Mouse (Mus musculus): ENCODE measurements at regions not wholly inside any gene's neighbourhood (a gene's known extent, or its start where the extent isn't known, plus 50 kb on each side); places are given as distances from the start of the nearest gene placed in this dataset.
"Not testable (repeated sequence)": the region's sequence is repeated elsewhere in the genome, so short reads cannot be mapped to it uniquely, and the experiment has no call there.

DNA sequence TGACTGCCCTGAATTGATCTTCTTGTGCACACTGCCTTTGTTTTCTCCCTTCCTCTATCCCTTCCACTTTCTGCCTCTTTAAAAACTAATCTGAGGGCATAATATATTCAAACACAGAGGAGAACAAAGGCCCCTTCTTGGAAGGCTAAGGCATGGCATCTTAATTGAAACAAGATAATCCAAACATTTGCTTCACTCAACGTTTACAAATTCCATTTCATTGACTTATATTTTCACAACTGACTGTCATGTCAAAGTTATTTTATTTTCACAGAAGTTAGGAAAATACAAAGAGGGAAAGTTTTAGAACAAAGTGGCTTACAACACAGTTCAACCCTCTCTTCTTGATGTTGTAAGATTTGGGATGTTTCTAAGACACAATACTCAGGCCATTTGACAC is 251.9 kb downstream of the Lpin1 start:
- Histone ChIP-seq H3K27me3 (no peaks in the 10 kb centered on the region), H3K36me3 (no peaks in the 10 kb centered on the region), H3K4me1 (replicated peaks) (no peaks in the 10 kb centered on the region), H3K27ac (replicated peaks) (no peak overlapping the region), H3K9me3 (0 out of 2 replicates have a peak, but pooled peaks cover 5% of the 10 kb centered on the region), H3K9ac (no peak overlapping the region), H3K4me3 (no peak overlapping the region), H3K4me2 (no peak overlapping the region)
- 40% methylated on average over 1 of the region's 1 CpGs for WGBS
- ATAC-seq (ENCODE audit: low read depth) = no peak

DNA sequence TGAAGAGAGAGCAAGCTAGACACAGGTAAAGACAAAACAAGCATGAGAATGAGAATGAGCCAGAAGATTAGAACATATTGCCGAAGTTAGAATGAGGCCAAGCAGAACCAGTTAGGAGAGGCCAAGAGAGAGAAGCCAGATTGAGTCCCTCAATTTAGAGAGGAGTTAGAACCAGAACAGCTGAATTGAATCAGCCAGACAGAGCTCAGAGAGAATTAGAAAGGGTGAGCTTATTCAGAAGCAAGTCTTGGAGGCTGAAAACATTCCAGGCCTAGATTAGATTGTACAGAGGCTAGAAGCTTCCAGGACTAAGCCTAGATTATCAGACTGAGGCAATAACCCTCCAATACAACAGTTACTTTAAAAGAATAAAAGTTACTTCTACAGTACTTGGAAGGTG is 256.1 kb downstream of the Lpin1 start:
- no peak for ATAC-seq (ENCODE audit: low read depth)
- Histone ChIP-seq H3K27me3 (no peaks in the 10 kb centered on the region), H3K4me2 (no peak overlapping the region), H3K9ac (no peak overlapping the region), H3K27ac (replicated peaks) (no peak overlapping the region), H3K4me3 (no peak overlapping the region), H3K36me3 (no peaks in the 10 kb centered on the region), H3K9me3 (no peaks in the 10 kb centered on the region), H3K4me1 (replicated peaks) (no peaks in the 10 kb centered on the region)
- 84% methylated on average over 1 of the region's 1 CpGs for WGBS

DNA sequence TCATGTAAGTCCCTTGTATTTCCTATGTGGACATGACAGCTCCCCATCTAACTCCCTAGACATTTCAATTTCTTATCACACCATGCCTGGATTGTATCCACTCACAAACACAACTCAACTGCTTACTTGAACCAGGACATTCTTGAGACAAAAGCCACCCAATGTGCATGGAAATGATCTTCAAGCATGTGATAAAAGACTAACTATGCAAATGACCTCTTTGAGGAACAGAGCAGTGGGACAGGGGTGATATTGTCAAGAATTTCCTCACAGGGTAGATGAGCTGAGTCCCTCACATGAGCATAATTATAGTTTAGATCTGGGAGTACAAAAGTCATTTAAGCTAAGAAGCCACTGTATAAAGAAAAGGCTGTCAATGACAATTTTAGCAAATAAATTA is 259.0 kb downstream of the Lpin1 start:
- no peak for ATAC-seq (ENCODE audit: low read depth)

DNA sequence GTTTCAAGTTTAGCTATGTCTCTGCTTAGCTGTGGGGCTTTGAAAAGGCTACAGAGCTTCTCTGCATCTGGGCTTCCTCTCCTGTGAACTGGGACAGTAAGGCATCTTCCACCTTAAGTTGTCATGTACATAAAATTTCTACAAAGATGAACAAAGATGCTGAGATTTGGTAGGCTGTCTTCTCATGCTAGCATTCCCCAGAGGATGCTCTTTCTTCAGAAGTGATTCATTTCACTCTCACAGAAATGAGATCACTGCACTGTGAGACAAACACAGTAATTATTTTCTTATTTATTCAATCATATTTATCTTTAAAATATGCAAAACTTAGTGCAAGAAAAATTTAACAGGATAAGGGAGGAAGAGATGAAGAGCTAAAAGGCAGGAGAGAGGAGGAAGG is 261.5 kb downstream of the Lpin1 start:
- Histone ChIP-seq H3K4me1 (replicated peaks) (no peaks in the 10 kb centered on the region), H3K4me2 (no peak overlapping the region), H3K4me3 (no peak overlapping the region), H3K36me3 (no peaks in the 10 kb centered on the region), H3K9me3 (no peaks in the 10 kb centered on the region), H3K9ac (no peak overlapping the region), H3K27ac (replicated peaks) (no peak overlapping the region), H3K27me3 (no peaks in the 10 kb centered on the region)
- no peak for ATAC-seq (ENCODE audit: low read depth)

More for the DNA sequence above, 259.0 kb downstream of the Lpin1 start:
- Histone ChIP-seq H3K4me1 (replicated peaks) (no peaks in the 10 kb centered on the region), H3K9ac (no peak overlapping the region), H3K36me3 (no peaks in the 10 kb centered on the region), H3K27ac (replicated peaks) (no peak overlapping the region), H3K9me3 (no peaks in the 10 kb centered on the region), H3K4me3 (no peak overlapping the region), H3K4me2 (no peak overlapping the region), H3K27me3 (no peaks in the 10 kb centered on the region)

DNA sequence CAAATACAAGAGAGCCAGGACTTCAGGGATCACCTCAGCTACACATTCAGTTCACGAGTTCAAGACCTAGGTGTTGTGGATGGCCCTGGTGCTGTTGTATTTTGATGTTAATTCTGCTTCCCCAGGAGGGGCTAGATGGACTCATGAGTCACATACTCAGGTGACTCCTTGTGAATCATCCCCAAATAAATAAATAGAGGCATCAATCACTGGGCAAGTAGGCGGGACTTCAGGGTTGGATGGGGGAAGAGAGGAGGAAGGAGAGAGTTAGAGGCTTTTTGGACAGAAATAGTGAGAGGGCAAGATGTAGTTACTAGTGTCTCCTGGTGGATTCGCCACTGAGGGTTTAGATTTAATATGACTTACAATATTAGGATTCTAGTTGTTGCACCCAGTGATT is 266.7 kb downstream of the Lpin1 start:
- WGBS = 82% methylated on average over 3 of the region's 3 CpGs
- no peaks in the 10 kb centered on the region for H3K9me3 ChIP-seq
- H3K36me3 ChIP-seq = no peaks in the 10 kb centered on the region
- no peaks in the 10 kb centered on the region for H3K27me3 ChIP-seq
- no peak overlapping the region for H3K4me3 ChIP-seq
- no peak for ATAC-seq (ENCODE audit: low read depth)
- H3K9ac ChIP-seq = no peak overlapping the region
- no peak overlapping the region for H3K27ac ChIP-seq (replicated peaks)
- H3K4me1 ChIP-seq (replicated peaks) = no peaks in the 10 kb centered on the region
- H3K4me2 ChIP-seq = no peak overlapping the region

DNA sequence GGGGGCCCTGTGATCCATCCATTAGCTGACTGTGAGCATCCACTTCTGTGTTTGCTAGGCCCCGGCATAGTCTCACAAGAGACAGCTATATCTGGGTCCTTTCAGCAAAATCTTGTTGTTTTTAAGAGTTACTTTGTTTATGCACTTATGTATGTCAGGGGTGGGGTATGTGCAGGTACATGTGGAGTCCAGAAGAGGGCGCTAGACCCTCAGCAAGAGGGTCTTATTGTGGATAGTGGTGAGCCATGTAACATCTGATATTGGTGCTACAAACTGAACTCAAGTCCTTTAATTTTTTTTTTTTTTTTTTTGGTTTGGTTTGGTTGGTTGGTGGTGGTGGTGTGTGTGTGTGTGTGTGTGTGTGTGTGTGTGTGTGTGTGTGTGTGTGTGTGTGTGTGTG is 268.7 kb downstream of the Lpin1 start:
- not testable (repeated sequence) for H3K4me2 ChIP-seq; H3K36me3 ChIP-seq; H3K27ac ChIP-seq (replicated peaks); H3K9ac ChIP-seq; H3K9me3 ChIP-seq; H3K27me3 ChIP-seq; H3K4me3 ChIP-seq; H3K4me1 ChIP-seq (replicated peaks); ATAC-seq (ENCODE audit: low read depth)
- 51% methylated on average over 2 of the region's 2 CpGs for WGBS

DNA sequence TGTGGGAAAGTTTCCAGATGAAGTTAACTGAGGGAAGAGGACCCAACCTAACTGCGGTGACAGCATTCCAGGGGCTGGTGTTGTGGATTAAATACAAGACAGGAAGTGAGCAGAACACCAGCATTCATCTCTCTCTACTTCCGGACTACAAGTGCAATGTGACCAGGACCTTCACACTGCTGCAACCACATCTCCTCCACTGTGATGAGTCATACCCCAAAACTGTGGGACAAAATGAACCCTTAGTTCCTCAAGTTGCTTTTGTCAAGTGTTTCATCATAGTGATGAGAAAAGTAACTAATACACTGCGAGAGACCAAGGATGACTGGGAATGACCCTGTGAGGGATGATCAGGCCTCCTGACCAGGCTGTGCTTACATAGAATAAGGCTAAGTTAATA is 279.3 kb downstream of the Lpin1 start:
- Histone ChIP-seq H3K4me3 (no peak overlapping the region), H3K4me2 (no peak overlapping the region), H3K27ac (replicated peaks) (no peak overlapping the region), H3K9ac (no peak overlapping the region), H3K36me3 (no peaks in the 10 kb centered on the region), H3K9me3 (no peaks in the 10 kb centered on the region), H3K27me3 (no peaks in the 10 kb centered on the region), H3K4me1 (replicated peaks) (no peaks in the 10 kb centered on the region)
- WGBS = 95% methylated on average over 3 of the region's 3 CpGs
- no peak for ATAC-seq (ENCODE audit: low read depth)

DNA sequence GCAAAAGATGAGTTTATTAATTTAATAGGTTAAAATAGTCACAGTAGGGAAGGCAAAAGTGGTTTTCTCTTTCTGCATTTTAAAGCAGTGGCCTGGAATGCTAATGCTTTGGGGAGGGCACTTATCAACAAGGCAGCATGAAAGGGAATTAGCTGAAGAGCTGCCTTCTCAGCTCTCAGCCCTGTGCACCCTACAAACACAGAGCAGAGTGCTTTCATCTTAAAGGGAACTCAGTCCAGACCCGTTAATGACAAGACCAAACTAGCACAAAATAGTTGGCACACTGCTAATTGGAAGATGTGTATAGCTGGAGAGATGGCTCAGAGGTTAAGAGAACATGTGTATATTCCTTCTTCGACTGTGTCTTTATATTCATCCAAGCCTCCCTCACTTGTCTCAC is 281.6 kb downstream of the Lpin1 start:
- WGBS = 49% methylated on average over 2 of the region's 2 CpGs
- no peak overlapping the region for H3K4me3 ChIP-seq
- H3K27ac ChIP-seq (replicated peaks) = no peak overlapping the region
- H3K9me3 ChIP-seq = no peaks in the 10 kb centered on the region
- ATAC-seq (ENCODE audit: low read depth) = no peak
- no peak overlapping the region for H3K9ac ChIP-seq
- H3K27me3 ChIP-seq = no peaks in the 10 kb centered on the region
- no peaks in the 10 kb centered on the region for H3K36me3 ChIP-seq
- no peaks in the 10 kb centered on the region for H3K4me1 ChIP-seq (replicated peaks)
- H3K4me2 ChIP-seq = no peak overlapping the region

DNA sequence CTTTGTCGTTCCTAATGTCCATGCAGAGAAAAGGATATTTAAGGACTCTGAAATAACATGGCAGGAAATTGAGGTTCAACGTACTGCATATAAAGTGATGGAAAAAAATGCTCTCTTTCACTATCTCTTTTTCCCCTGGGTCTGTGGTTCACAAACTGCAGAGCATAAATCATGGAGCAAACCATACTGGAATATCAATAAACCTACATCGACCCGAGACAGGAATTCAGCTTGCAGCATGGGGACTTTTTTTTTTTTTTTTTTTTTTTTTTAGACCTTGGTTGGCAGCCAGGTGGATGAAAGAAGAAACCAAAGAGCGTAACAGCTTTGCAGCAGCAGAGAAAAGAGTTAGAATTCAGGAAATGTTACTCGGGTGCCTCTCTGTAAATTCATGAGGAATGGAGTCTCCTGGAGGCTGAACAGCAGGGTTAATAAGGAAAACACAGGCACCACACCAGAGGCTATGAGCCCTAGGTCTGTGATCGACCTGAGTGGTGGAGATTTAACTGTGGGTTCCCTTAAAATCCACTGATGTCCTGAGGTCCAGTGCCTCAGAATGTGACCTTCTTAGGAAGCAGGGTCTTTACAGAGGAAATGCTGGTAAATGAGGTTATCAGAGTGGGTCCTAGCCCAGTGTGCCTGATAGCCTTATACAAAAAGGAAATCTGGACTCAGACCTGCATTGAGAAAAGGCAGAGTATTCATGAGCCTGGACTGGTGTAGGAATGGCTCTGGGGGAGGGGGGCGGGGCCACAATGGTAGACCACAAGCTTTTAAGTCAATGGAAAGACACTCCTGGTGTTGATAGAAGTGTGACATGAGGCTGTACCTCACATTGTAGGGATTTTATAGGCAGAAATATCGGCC is 290.0 kb downstream of the Lpin1 start:
- ATAC-seq (ENCODE audit: low read depth) = peak; percentile 50; the same call in 1 of the 2 replicates
- peak overlapping the region; percentile 55 for H3K27ac ChIP-seq (replicated peaks)
- peaks cover 13% of the 10 kb centered on the region for H3K4me1 ChIP-seq (replicated peaks)

DNA sequence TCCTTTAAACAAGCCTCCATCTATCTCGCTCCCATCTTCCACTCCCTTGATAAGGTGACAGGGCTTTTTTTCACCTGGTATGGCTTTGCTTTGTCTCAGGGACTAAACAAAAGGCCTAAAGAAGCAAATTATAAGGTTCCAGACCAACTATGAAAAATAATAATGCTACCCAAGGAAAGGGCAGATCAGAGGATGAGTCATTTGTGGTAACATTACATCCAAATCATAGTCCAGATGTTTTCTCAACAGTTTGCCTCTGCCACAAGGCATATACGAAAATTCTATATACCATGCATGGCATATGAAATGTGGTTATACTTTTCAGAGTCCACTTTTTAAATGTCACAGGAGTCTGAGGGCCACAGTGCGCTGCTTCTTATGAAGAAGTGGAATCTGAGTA is 302.7 kb downstream of the Lpin1 start:
- Histone ChIP-seq H3K9ac (no peak overlapping the region), H3K9me3 (no peaks in the 10 kb centered on the region), H3K27ac (replicated peaks) (no peak overlapping the region), H3K4me1 (replicated peaks) (no peaks in the 10 kb centered on the region), H3K36me3 (no peaks in the 10 kb centered on the region), H3K4me2 (no peak overlapping the region), H3K4me3 (no peak overlapping the region), H3K27me3 (no peaks in the 10 kb centered on the region)
- WGBS = 88% methylated on average over 3 of the region's 3 CpGs
- no peak for ATAC-seq (ENCODE audit: low read depth)

More for the DNA sequence above, 290.0 kb downstream of the Lpin1 start:
- Histone ChIP-seq H3K36me3 (no peaks in the 10 kb centered on the region), H3K4me3 (no peak overlapping the region), H3K9me3 (no peaks in the 10 kb centered on the region), H3K9ac (no peak overlapping the region), H3K27me3 (no peaks in the 10 kb centered on the region), H3K4me2 (no peak overlapping the region)
- 55% methylated on average over 9 of the region's 9 CpGs for WGBS

DNA sequence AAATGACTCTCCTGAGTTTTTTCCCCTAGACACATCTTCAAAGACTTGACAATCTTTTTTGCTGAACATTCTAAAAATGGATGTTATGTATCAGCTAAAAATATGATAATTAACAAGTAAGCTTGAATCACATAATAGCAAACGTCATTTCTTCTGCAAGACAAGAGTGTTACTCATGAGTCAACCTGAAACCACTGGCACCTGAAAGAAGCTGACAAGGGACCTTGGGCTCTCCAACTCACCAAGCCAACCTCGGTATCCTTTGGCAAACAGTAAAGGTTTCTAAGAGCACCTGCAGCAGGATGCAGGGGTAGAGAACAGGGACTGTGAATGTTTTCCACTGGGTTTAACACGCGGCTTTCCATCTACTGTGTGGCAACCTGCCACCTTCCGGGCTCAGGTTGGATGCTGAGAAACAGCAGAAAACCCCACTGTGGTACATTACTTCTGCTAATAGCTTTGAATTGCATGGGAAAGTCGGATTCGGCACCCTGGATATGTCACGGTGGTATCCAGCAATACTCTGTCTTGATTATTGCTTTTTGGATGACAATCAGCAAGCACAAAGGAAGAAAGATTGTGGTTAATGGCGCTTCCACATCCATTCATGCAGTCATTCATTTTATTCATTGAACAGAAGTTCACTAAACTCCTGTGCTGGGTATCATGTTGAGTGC is 305.9 kb downstream of the Lpin1 start:
- WGBS = 80% methylated on average over 9 of the region's 9 CpGs
- H3K9ac ChIP-seq = no peak overlapping the region
- ATAC-seq (ENCODE audit: low read depth) = no peak
- no peaks in the 10 kb centered on the region for H3K4me1 ChIP-seq (replicated peaks)
- H3K36me3 ChIP-seq = no peaks in the 10 kb centered on the region
- no peak overlapping the region for H3K4me3 ChIP-seq
- no peaks in the 10 kb centered on the region for H3K27me3 ChIP-seq
- no peaks in the 10 kb centered on the region for H3K9me3 ChIP-seq
- H3K4me2 ChIP-seq = no peak overlapping the region
- H3K27ac ChIP-seq (replicated peaks) = no peak overlapping the region

DNA sequence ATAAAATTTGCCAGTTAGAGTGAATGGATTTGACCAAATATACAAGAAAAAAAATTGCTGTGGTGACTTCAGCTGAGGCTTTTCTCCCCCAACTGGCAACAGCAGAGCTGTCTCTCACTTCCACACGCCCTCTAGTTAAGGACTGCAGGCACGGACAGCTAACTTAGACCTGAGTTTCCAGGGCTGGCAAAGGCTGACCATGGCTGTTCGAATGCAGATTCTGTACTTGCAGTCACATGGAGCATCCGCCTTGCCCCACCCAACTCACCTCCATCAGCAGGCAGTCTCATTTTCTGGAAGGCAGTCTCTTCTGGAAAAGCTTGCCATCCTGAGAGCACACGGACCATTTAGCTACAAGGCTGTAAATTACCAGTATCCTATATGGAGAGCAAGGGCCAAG is 325.7 kb downstream of the Lpin1 start:
- Histone ChIP-seq H3K4me2 (no peak overlapping the region), H3K4me1 (replicated peaks) (no peaks in the 10 kb centered on the region), H3K27me3 (no peaks in the 10 kb centered on the region), H3K9me3 (no peaks in the 10 kb centered on the region; the same call in 1 of the 2 replicates), H3K9ac (no peak overlapping the region), H3K4me3 (no peak overlapping the region), H3K36me3 (no peaks in the 10 kb centered on the region), H3K27ac (replicated peaks) (no peak overlapping the region)
- WGBS = 85% methylated on average over 5 of the region's 5 CpGs
- no peak for ATAC-seq (ENCODE audit: low read depth)
